Mouse (Mus musculus): ENCODE results near the gene Itsn1. TPM values are rescaled to one million over a fixed set of nuclear protein-coding genes. Genes with fewer than 3 reads are reported as not detected.

Gene Itsn1
- total RNA-seq, 2 experiments from 2014 or later, result 160 to 176 TPM

DNA sequence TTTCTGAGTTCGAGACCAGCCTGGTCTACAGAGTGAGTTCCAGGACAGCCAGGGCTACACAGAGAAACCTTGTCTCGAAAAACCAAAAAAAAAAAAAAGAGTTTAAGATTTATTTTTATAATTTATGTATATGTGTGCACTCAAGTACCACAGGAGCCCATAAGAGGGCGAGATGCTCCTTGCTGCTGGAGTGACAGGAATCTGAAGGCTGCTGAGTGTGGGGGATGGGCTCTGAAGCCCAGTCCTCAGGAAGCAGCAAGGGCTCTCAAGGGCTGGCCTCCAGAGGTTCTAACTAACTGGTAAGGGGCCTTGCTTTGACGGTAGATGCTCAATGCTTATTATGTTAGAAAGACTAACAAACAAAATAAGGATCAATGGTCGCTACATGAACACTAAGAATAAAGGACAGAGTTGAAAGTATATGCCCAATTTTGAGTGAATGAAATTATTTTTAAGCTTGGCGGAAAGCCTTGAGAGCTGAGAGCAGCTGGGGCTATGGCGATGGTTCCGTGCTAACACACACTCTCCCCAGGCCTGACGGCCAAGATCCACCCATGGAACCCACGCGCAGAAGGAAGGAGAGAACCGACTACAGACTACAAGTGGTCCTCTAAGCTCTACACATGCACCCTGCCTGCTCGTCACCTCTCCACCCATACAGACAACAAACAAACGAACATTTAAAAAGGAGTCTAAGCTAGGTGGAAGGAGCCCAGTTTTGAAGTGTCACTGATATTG, 24.3 kb upstream of the Itsn1 start:
- DNase-seq (ENCODE audit: low spot score in 2 of 2), result no peak
- Histone ChIP-seq H3K4me3 (no peak overlapping the region), H3K27ac (no peak overlapping the region)
- TF ChIP-seq CTCF (conservative IDR thresholded peaks at IDR 0.05), result peak; percentile 60

DNA sequence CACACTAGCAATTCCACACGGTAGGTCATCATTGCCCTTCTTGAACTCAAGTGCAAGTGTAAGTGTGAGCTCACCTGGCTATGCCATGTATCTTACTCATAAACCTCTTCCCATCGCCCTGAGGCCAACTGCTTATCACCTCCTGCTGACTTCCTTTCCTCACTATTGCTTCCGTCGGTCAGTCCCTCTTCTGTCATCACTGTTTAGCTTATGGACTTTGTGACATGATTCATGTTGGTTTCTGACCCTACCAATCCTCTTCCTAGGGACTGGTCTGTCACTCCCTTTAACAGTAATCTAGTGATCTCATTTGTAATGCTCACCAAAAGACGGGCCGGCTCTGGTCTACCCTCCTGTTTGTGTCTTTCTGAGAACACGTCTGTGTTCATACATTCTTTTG, 18.8 kb upstream of the Itsn1 start:
- TF ChIP-seq CTCF (conservative IDR thresholded peaks at IDR 0.05), result no peak
- Histone ChIP-seq H3K27ac (no peak overlapping the region), H3K4me3 (no peak overlapping the region)
- no peak for DNase-seq (ENCODE audit: low spot score in 2 of 2)

DNA sequence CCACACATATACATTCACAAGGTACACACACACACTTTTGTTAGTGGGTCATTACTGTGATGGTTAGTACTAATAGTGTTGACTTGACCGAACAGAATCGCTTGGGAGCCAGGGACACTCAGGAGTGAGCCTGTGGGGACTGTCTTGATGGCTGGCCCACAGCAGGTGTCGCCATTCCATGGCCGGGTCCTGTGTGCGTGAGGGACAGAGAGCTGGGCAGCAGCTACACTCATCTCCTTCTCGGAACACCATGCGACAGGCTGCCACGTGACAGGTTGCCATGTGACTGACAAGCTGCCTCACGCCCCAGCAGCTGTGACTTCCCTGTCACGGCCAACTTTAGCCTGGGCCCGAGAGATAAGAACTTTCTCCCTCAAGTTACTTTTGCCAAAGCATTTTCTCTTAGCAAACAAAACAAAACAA, 12.1 kb upstream of the Itsn1 start:
- 0 out of 2 replicates have a peak, but pooled peaks have one; percentile 9 for TF ChIP-seq CTCF (conservative IDR thresholded peaks at IDR 0.05)
- H3K27ac ChIP-seq, result no peak overlapping the region
- H3K4me3 ChIP-seq, result no peak overlapping the region
- no peak for DNase-seq (ENCODE audit: low spot score in 2 of 2)

DNA sequence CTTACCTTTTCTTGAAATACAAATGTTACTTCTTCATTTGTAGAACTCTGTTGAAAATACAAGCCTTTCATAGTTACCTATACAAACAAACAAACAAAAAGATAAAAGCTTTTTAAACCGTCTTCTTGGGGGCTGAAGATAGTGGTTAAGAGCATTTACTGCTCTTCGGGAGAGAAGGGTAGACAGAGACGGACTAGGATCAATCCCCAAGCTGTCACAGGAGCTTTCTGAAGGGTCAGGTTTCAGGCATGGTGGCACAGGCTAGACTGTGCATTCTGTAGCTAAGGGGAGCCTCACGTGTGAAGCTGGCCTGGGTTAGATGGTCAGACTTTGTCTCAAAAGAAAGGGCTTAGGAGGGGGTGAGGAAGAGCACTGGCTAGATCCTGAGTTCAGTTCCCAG, 11.7 kb upstream of the Itsn1 start:
- no peak overlapping the region for H3K27ac ChIP-seq

DNA sequence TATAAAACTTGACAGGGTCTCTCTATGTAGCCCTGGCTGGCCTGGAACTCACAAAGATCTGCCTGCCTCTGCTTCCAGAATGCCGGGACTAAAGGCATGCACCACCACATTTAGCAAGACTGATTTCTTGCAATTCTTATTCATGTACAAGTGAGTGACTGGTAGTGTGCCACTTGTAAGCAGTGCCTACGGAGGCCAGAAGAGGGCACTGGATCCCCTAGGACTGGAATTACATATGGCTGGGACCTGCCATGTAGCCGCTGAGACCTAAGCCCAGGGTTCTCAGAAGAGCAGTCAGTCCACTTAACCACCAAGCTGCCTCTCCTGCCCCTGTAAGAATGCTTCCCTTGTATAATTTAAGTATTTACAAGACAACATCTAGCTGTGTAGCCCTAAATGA, 4.8 kb upstream of the Itsn1 start:
- peak in 1 of 2 experiments; percentile 47 for DNase-seq (ENCODE audit: low spot score in 2 of 2)
- peak; percentile 84 for TF ChIP-seq CTCF (conservative IDR thresholded peaks at IDR 0.05)
- H3K27ac ChIP-seq, result no peak overlapping the region
- H3K4me3 ChIP-seq, result no peak overlapping the region

More for the DNA sequence above, 11.7 kb upstream of the Itsn1 start:
- TF ChIP-seq CTCF (conservative IDR thresholded peaks at IDR 0.05), result no peak
- no peak overlapping the region for H3K4me3 ChIP-seq
- no peak for DNase-seq (ENCODE audit: low spot score in 2 of 2)

DNA sequence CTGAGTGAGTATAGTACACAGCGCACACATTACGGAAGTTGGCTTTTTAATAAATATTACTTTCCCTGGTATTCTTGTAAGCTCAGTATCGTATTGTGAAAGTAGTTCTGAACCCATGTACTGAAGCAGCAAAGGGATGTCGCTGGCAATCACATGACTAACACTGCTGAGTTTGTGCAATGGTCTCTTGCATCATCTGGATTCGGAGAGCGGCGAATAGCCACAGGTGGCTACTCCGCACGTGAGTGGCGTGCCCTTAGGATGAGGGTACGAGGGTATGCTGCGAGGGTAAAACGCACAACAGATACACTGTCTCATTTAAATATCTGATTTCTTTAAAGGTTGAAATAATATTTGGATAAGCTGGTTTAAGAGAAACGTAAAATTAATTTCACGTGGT, 1.6 kb upstream of the Itsn1 start:
- TF ChIP-seq CTCF (conservative IDR thresholded peaks at IDR 0.05), result no peak
- Histone ChIP-seq H3K4me3 (peak overlapping the region; percentile 66), H3K27ac (peak overlapping the region; percentile 90; the same call in 1 of the 2 replicates)
- DNase-seq (ENCODE audit: low spot score in 2 of 2), result no peak

DNA sequence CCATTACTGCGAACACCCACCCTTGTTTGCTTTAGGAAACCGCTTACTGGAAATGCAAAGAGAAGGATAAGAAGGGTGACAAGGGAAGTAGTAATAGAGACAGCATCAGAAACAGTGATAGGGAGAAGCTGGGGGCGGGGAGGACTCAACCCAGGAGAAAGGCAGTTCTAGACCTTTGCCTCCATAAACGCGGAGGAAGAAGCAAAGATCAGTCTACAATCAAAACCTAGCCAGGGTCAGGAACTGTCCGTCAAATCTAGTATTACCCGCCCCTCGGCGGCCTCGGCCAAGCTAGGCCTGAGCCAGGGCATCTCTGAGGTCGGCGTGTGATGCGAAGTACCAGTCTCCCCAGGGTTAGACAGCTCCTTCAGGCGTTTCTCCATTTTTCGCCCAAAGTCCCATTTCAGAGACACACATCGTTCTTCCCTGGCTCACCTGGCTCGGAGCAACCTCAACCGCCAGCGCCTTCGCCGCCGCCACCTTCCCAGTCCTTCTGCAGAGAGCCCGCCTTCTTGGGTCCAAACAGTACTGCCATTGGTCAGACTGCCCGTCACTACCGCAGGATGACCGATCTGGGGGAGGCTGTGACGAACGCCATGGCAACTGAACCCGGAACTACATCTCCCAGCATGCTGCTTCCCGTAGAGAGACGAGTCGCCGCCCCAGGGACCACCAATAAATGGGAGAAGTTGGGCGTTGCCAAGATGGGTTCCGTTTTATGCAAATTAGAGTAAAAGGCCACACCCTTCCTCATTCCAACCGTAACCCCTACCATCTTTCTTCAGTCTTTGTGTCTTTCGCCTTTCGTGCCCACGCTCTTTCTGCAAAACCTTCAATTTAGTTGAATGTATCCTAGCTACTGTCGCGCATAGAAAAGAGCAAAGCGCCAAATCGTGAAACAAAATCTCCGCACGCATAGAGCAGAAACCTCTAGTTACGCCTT, 687 bp upstream of the Itsn1 start, which contains the start of gene Cryzl1:
Gene Cryzl1, minus strand, starts transcription at position 853 of the 943 bp plus-strand sequence.
- H3K27ac ChIP-seq, result peak within 1 kb of the TSS; percentile 92
- DNase-seq (ENCODE audit: low spot score in 2 of 2), result peak; percentile 97 to 100
- TF ChIP-seq CTCF (conservative IDR thresholded peaks at IDR 0.05), result no peak
- H3K4me3 ChIP-seq, result peak within 1 kb of the TSS; percentile 66

DNA sequence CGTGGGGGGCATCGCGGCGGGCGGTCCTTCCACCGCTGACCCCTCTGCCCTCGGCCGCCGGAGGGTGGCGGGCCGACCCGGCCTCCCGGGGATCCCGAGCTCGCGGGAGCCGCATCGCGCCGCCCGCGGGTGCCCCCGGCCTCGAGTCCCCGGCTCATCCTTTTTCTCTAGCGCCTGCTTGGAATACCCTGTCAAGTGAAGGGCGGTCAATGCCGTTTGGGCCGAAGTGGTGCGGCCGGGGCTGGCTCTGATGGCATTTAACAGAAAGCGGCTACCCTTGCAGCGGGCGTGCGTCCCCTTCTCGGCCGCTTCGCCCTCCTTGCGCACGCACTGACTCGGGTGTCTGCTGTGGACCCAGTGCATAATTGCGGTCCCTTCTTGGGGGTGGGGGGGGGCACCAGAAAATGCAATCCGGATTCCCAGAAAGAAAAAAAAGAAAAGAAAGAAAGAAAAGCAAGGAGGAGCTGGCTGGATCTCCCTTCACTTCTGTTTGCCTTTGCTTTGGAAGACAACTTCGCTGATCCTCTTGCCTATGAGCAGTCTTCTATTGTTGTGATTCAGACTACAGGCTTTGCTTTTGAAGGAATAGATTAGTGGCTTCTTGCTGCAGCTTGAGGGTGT, 850 bp downstream of the Itsn1 start:
- peak in 1 of 2 experiments; percentile 45 for DNase-seq (ENCODE audit: low spot score in 2 of 2)
- no peak for TF ChIP-seq CTCF (conservative IDR thresholded peaks at IDR 0.05)
- Histone ChIP-seq H3K27ac (peak overlapping the region; percentile 92), H3K4me3 (peak overlapping the region; percentile 66)

DNA sequence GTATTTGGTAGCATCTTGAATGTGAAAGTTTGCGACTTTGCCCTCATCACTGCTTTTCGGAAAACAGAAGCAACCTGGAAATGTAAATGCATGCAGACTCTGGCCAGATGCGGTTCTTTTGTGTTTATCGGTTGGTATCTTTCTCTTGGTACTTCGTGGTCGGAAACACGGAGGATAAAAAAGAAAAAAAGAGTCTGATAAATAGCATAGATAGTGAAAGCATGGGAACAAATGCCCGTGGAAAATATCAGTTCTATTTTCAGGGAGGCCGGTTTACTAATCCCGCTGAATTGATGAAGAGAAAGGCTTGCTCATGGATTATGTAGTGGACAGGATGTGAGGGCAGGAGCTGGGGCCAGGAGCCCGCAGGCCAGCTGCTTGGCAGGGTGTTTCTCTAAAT, 1.4 kb downstream of the Itsn1 start:
- H3K27ac ChIP-seq, result peak overlapping the region; percentile 92
- no peak for TF ChIP-seq CTCF (conservative IDR thresholded peaks at IDR 0.05)
- no peak for DNase-seq (ENCODE audit: low spot score in 2 of 2)
- H3K4me3 ChIP-seq, result peak overlapping the region; percentile 66

DNA sequence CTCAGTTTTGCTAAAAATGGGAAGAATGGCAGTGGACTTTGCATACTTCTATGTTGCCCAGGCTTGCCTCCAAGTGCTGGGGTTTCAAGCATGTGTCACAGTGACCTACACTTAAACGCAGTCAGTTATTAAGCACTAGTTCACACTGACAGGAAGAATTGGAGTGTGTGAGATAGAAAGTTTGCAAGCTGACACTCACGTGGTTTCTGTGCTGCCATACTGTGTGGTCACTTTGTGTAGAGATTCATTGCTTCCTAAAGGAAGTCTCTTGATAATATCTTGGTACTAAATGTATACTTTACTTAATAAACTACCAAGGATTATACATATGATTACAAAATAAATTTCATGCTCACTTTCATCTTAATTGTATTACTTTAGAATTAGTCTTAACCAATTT, 3.7 kb downstream of the Itsn1 start:
- DNase-seq (ENCODE audit: low spot score in 2 of 2), result no peak
- TF ChIP-seq CTCF (conservative IDR thresholded peaks at IDR 0.05), result no peak
- Histone ChIP-seq H3K4me3 (no peak overlapping the region), H3K27ac (no peak overlapping the region)

DNA sequence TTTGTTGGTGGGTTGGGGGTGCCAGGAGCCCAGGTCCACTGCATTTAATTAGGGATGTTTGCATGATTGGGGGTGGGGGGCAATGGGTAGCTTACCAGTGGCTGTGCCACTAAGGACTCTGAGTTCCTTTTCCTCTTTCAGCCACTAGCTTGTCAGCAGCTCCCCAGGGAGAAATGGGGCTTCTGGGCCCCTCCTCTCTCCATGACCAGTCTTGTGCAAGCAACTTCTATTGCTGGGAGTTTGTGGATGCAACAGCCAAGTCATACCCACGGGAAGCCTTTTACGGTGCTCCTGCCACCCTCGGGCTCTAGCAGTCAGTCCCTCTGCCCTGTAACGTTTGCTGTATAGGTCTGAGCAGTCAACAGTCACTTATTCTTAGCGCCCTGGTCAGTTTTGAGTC, 5.7 kb downstream of the Itsn1 start:
- peak overlapping the region; percentile 62; the same call in 1 of the 2 replicates for H3K27ac ChIP-seq
- TF ChIP-seq CTCF (conservative IDR thresholded peaks at IDR 0.05), result no peak

DNA sequence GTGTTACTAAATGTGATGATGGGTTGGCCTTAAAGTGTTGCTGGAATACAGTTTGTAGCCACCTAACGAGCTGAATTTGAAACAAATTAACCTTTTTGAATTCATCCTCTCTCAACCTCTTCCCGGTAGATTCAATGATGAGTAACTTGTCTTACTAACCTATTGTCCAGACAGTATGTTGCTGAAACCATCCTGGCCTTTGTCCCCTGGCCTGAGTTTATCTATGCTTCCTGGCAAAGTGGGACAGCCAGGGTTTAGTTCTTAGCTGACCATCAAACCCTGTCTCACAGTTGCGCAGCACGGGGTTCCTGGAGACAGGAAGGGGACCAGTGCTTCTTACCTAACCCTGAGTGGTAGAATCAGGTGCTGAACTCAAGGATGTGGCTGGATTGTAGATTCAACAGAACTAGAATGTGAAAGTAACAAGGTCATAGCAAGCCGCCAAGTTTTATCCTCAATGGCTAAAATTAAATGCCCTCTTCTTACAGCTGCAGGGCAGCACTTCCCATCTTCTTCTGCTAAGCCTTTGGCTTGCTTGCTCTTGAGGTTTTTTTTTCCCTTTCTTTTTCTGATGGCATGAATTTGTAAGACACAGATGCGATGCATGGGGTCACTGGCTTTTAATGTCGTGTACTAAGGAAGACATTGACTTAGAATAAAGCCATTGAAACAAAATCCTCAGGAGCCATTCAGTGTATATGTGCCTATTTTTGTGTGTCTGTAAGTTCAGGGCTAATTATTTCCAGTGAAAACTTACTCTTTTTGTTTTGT, 7.2 kb downstream of the Itsn1 start:
- no peak for DNase-seq (ENCODE audit: low spot score in 2 of 2)
- peak overlapping the region; percentile 62; the same call in 1 of the 2 replicates for H3K27ac ChIP-seq
- TF ChIP-seq CTCF (conservative IDR thresholded peaks at IDR 0.05), result no peak
- H3K4me3 ChIP-seq, result no peak overlapping the region

More for the DNA sequence above, 5.7 kb downstream of the Itsn1 start:
- no peak for DNase-seq (ENCODE audit: low spot score in 2 of 2)
- no peak overlapping the region for H3K4me3 ChIP-seq
